Mouse (Mus musculus): Measurements from ENCODE around the gene Sh3bgrl. TPM values are rescaled to one million over a fixed set of nuclear protein-coding genes. Genes with fewer than 3 reads are reported as not detected.

Sh3bgrl gene
- polyA plus RNA-seq, 1 experiment = 148 TPM

DNA sequence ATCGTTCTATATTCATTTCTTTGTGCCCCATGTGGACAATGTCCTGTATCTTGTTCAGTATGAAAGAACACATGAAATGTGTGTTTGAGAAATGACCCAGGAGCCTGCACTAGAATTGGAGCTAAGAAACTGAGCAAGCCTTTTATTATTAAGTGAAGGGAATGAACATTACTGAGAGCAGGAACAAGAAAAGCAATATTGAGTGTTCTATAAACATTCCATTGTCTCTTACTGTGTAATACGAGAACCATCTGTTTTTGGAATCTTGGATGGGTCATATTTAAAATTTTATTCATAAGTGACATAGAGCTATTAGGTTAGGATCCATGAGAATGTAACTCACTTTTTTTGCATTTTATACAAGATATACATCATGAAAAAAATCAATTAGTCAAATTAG lies 36.7 kb downstream of the Sh3bgrl start:
- no peak for DNase-seq (ENCODE audit: low spot score)

DNA sequence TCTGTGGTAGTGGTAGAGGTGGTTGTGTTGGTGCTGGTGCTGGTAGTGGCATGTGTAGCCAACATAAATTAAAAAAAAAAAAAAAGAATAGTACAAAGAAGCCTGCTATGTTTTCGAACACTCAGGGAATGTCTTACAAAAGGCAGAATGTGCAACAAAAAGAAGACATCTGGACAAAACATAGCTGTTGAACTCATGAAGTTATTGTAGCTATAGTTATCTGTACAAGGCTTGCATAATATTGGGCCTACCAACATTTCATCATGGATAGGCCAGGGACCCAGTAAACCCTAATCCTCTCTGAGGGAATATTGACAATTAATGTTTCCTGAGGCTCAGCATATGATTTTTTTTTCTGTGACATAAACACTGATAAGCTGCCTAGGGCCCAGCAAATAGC lies 37.3 kb downstream of the Sh3bgrl start:
- DNase-seq (ENCODE audit: low spot score) = no peak

DNA sequence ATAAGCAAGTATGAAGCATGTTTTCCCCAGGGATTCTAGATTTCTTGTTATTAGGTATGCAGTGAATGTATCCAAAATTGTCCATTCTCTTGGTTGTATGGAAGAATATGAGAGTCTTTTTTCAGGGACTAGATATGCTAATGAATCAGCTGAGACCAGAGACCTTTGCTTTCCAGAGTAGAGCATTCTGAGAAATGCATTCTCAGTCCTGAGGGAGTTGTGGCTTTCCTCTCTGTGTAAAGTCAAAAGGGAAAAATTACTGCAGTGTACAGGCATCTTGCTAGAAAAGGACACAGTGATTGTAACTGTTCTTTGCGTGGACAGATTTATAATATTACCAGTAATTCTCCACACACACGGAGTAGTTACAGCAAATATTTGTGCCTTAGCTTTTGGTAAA lies 38.3 kb downstream of the Sh3bgrl start:
- no peak for DNase-seq (ENCODE audit: low spot score)

DNA sequence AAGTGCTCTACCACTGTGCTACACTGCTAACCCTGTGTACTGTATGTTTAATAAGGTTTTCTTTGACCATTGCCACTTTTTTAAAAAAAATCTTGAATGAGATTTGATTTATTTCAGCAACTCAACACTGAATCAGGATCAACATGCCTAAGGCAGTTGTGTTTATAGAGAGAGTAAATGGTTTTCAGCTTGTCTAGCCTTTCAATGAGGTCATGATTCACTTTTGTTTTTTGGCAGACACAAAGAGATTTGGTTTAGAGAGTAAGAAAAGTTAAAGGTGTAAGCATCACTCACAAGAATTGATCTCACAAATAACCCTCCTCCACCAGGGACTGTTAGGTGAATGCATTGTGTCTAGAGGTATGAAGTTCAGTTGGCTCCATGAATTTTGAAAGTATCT lies 41.1 kb downstream of the Sh3bgrl start:
- DNase-seq (ENCODE audit: low spot score) = no peak

DNA sequence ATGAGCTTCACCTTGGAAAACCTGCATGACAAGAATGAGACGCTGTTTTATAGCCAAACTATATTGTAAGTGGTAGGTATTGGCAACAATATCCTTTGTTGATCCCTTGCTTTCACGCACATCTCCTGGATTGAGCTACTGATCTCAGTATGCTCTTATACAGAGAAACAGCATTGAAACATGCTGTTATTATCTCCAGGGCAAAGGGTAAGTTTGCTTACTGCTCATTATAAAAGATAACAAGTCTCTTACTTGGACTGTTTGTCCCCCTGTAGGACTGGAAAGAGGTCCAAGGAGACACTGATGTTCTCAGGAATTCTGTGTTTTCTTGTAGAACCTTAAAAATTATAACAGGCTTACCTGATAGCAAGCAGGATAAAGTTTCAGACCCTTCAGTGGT lies 41.7 kb downstream of the Sh3bgrl start:
- no peak for DNase-seq (ENCODE audit: low spot score)

DNA sequence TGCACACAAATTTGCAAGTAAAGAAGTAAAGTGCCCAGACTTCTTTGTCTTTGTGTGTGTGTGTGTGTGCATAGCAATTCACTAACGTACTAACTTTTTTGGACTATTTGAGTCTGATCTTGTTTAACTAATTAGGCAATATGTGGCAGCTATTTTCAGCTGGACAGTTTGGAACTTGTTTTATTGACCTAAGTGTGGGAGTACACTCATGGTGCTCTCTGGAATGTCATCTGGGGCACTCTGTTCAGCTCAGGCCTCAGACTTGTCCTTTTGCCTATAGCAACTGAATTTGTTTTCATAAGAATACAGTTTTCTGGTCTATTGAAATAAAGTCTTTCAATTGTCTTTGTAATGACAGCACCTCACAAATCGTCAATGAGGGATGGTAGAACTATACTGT lies 42.1 kb downstream of the Sh3bgrl start:
- DNase-seq (ENCODE audit: low spot score) = no peak

- no peak for DNase-seq (ENCODE audit: low spot score)
These were observed 46.2 kb downstream of the Sh3bgrl start for GRCm38 (mm10) chrX:109141337-109141870.

- no peak for DNase-seq (ENCODE audit: low spot score)
These were observed 47.1 kb downstream of the Sh3bgrl start for GRCm38 (mm10) chrX:109142281-109142680.

GRCm38 (mm10) chrX:109145779-109146178 lies 50.6 kb downstream of the Sh3bgrl start:
- no peak for DNase-seq (ENCODE audit: low spot score)

DNA sequence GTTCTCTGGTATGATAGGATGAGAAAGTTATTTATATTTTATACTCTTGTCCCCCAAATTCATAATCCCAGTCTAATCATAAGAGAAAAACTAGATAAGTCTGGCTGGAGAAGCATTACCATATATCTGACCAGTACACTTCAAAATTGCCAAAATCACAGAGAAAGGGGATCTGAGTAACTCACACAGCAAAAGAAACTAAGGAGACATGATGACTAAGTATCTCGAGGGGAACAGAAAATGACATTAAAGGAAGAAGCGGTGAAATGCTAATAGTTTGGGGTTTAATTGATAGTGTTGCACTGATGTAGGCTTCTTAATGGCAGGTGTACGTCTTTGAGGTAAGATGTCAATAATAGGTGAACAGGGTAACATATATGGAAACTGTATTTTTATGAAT lies 51.9 kb downstream of the Sh3bgrl start:
- DNase-seq (ENCODE audit: low spot score) = no peak

DNA sequence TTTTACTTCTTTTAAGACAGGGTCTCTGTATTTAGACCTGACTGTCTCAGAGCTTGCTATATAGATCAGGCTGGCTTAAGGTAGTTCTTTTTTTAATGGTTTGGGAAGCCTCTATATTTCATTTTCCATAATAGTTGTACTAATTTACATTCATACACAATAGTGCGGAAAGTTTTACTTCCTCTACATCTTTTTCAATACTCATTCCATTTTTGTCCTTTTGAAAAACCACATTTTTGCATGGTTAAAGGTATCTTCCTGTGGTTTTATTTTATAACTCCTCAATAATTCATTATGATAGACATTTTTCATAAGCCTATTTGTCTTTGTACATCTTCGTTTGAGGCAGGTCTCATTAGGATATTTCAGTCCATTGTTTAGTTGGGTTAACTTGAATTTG lies 56.1 kb downstream of the Sh3bgrl start:
- no peak for DNase-seq (ENCODE audit: low spot score)

- DNase-seq (ENCODE audit: low spot score) = no peak
These were observed 65.2 kb downstream of the Sh3bgrl start for GRCm38 (mm10) chrX:109160326-109160725.

GRCm38 (mm10) chrX:109160901-109161300 lies 65.7 kb downstream of the Sh3bgrl start:
- DNase-seq (ENCODE audit: low spot score) = no peak

- DNase-seq (ENCODE audit: low spot score) = no peak
These were observed 79.9 kb downstream of the Sh3bgrl start for GRCm38 (mm10) chrX:109175038-109175437.

DNA sequence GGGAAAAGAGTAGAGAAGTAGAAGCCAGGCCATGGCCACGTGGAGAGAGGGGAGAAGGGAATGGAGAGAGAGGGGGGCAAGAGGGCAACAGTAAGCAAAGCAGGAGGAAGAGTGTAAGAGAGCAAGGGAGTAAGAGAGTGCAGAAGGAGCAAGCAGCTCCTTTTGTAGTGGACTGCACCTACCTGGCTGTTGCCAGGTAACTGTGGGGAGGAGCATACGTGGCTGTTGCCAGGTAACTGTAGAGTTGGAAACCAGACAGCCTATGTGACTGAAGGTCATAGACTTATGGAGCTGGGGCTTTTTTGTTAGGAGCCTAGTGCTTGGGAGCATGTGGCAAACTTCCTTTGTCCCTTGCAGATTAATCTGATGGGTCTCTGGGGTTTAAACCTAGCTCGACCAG lies 80.3 kb downstream of the Sh3bgrl start:
- no peak for DNase-seq (ENCODE audit: low spot score)

GRCm38 (mm10) chrX:109184706-109185478 lies 89.7 kb downstream of the Sh3bgrl start:
- DNase-seq (ENCODE audit: low spot score) = no peak

DNA sequence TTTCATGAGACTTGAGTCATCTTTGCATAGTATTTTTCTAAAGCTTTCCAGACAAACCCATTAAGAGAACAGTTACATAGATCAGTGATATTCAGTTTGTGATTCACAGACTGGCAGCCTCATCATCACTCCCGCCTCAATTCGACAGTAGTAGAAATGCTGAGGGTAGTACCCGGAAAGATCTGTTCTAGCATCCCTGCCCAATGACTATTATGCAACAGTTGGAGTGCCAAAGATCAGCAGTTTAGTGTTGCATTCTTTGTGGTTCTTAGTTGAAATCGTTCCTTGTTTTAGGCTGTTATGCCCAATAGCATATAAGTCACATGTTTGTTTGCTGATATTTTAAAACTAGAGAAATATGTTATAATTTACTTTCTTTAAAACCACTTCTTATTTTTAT lies 94.4 kb downstream of the Sh3bgrl start:
- no peak for DNase-seq (ENCODE audit: low spot score)

- no peak for DNase-seq (ENCODE audit: low spot score)
These were observed 95.8 kb downstream of the Sh3bgrl start for GRCm38 (mm10) chrX:109190969-109191368.

DNA sequence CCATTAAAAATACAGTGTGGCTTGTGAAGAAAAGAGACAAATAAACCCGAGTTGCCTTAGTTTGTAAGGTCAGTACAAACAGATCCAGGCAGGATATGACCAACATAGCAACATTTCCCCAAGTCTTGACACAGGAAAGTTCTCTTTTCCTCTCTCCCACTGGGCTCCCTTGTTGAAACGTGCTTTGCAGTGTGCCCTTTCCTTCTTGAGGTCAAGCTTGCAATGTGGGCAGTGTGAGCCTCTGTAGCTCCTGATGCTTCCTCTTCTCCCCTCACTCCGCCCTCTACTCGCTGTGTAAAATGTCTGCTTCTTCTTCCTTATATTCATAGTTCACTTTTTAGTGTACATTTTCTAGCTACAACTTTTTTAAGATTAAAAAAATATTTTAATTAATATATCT lies 96.3 kb downstream of the Sh3bgrl start:
- no peak for DNase-seq (ENCODE audit: low spot score)

GRCm38 (mm10) chrX:109196468-109196867 lies 101.3 kb downstream of the Sh3bgrl start, which contains the start of gene Gm6377:
TSS of gene Gm6377 (plus strand) at chrX:109196756.
- no peak for DNase-seq (ENCODE audit: low spot score)

- no peak for DNase-seq (ENCODE audit: low spot score)
These were observed 112.7 kb downstream of the Sh3bgrl start for GRCm38 (mm10) chrX:109207843-109208242.

- DNase-seq (ENCODE audit: low spot score) = no peak
These were observed 133.6 kb downstream of the Sh3bgrl start for GRCm38 (mm10) chrX:109228720-109229119.

DNA sequence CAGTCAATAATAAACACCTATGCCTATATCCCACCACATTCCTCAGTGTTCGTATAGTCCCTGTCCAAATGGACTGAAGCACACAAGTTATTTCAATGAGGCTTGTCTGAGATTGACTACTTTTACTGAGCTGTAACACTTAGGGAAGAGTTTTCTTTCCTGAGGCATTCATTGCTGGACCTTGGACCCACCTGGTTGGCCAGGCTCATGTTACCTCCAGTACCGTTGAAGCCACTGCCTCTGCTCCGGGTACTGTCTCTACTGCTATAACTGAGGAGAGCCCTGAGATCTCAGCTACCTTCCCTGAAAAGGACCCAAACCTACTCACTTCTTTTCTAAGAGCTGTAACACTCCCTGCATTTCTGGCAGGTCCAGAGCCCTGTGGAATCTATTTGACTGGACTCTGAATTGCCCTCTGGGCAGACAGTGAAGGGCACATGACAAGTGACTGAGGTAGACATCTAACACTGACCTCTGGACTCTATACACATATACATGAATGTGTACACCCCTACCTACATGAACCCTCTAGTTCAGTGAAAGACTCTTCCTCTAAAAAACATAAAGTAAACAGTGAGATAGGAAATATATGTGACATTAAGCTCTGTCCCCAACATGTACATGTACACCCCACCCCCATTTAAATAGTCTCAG lies 140.3 kb downstream of the Sh3bgrl start:
- DNase-seq (ENCODE audit: low spot score) = no peak
